Mouse (Mus musculus): ENCODE measurements around the gene Usp12.

- TF ChIP-seq CTCF (IDR thresholded peaks at IDR 0.05; ENCODE audit: low read depth, low read length) = no peak
- no peak for TF ChIP-seq GATA1 (IDR thresholded peaks at IDR 0.05; ENCODE audit: borderline replicate concordance, low read length)
- no peak for TF ChIP-seq TAL1 (conservative IDR thresholded peaks at IDR 0.05; ENCODE audit: low read depth, low read length)
- TF ChIP-seq GATA2 (IDR thresholded peaks at IDR 0.05; ENCODE audit: borderline replicate concordance, low read depth, low read length) = no peak
Observed at GRCm38 (mm10) chr5:146783300-146783699, 11.5 kb downstream of the Usp12 start.

Measured in G1E (cell line).